Mouse (Mus musculus) liver, postnatal 0 days (tissue): ENCODE measurements around the gene Tssk4.

ENCODE experiments used
- CTCF ChIP-seq: sonication (generic); IDR thresholded peaks from 2 replicates; pipeline ENCODE4 v1.5.1; 2016; ENCODE audit warnings: antibody characterized with exemption, low read depth
- EP300 ChIP-seq: IDR thresholded peaks from 2 replicates; pipeline ENCODE4 v1.6.1; 2016; ENCODE audit warnings: antibody characterized with exemption, low read depth, mild to moderate bottlenecking

GRCm38 (mm10) chr14:55603633-55604576, 46.1 kb upstream of the Tssk4 start:
- peak; percentile 99 for TF ChIP-seq CTCF
- peak; percentile 88; the same call in 1 of the 2 replicates for TF ChIP-seq EP300
